Mouse (Mus musculus) inflammation-experienced regulatory T-cells (primary cell): ENCODE data around the gene Polq. TPM values are rescaled to one million over a fixed set of nuclear protein-coding genes. Genes with fewer than 3 reads are reported as not detected.

Source experiments
- polyA plus RNA-seq, 2 experiments: library from polyadenylated mRNA; unstranded; fragments of 100-300 nt; shearing (Covaris generic); gene quantifications; one replicate each; pipeline ENCODE4 v1.2.1; 2017

Gene Polq
- 1 to 10 TPM; 1.8 to 3.5 TPM for polyA plus RNA-seq

GRCm38 (mm10) chr16:37011061-37011921 lies at the start of gene Polq:
Gene Polq, plus strand, starts transcription at chr16:37011786.

GRCm38 (mm10) chr16:36989999-36990625 lies 21.5 kb upstream of the Polq start, which contains the start of gene Fbxo40:
Gene Fbxo40, minus strand, starts transcription at chr16:36990467.

Other genes with a start within 250 kb of the Polq start
- 10 to 100 TPM in 1 of 2 experiments, 1 to 10 TPM in 1; 8.8 to 16.5 TPM for gene Slc15a2, start 226.8 kb upstream of the Polq start, polyA plus RNA-seq
- gene Iqcb1, start 183.4 kb upstream of the Polq start, polyA plus RNA-seq, result 10 to 100 TPM; 15.8 to 16.7 TPM
- 1 to 10 TPM; 1.0 to 2.5 TPM for gene Eaf2, start 136.8 kb upstream of the Polq start, polyA plus RNA-seq
- gene Golgb1, start 136.6 kb upstream of the Polq start, polyA plus RNA-seq, result 10 to 100 TPM; 31.6 to 38.8 TPM
- gene Hcls1, start 76.8 kb upstream of the Polq start, polyA plus RNA-seq, result 100 to 1,000 TPM; 164 to 175 TPM
- gene Fbxo40, start 21.3 kb upstream of the Polq start, polyA plus RNA-seq, result 1 to 10 TPM in 1 of 2 experiments, under 1 TPM in 1; 0.33 to 1.6 TPM